Mouse (Mus musculus): ENCODE data around the gene Dnah17.

GRCm38 (mm10) chr11:118130534-118130933 is at the start of gene Dnah17:
- TF ChIP-seq CTCF (IDR thresholded peaks at IDR 0.05) = no peak
- no peak for TF ChIP-seq POLR2A (IDR thresholded peaks at IDR 0.05; ENCODE audit: insufficient read depth, low read depth, low read length)
- TF ChIP-seq EP300 (IDR thresholded peaks at IDR 0.05; ENCODE audit: insufficient read depth, low read depth, low read length) = no peak

All from heart, adult 2 months (tissue).